Mouse (Mus musculus): ENCODE measurements at regions not wholly inside any gene's neighbourhood (a gene's known extent, or its start where the extent isn't known, plus 50 kb on each side); places are given as distances from the start of the nearest gene placed in this dataset.
"Not testable (repeated sequence)": the region's sequence is repeated elsewhere in the genome, so short reads cannot be mapped to it uniquely, and the experiment has no call there.

- Histone ChIP-seq H3K4me1 (ENCODE audit: insufficient read depth, low read length) (no peaks in the 10 kb centered on the region), H3K4me2 (replicated peaks; ENCODE audit: low read depth, low read length) (no peak overlapping the region), H3K9ac (replicated peaks; ENCODE audit: low read length) (no peak overlapping the region), H3K4me3 (ENCODE audit: low read length) (no peak overlapping the region), H3K9me3 (ENCODE audit: low read length) (no peaks in the 10 kb centered on the region), H3K36me3 (ENCODE audit: insufficient read depth, low read length) (no peaks in the 10 kb centered on the region), H3K27me3 (ENCODE audit: insufficient read depth, low read length) (no peaks in the 10 kb centered on the region), H3K27ac (ENCODE audit: low read length) (no peak overlapping the region)
- no peak for ATAC-seq (ENCODE audit: low FRiP score, low TSS enrichment)
These were observed 477.0 kb upstream of the 2610301B20Rik start for GRCm38 (mm10) chr4:10397249-10397648.

- ATAC-seq (ENCODE audit: low FRiP score, low TSS enrichment), result no peak
- no peak overlapping the region for H3K27ac ChIP-seq (ENCODE audit: low read length)
- no peaks in the 10 kb centered on the region for H3K4me1 ChIP-seq (ENCODE audit: insufficient read depth, low read length)
- H3K4me3 ChIP-seq (ENCODE audit: low read length), result no peak overlapping the region
- 81% methylated on average over 2 of the region's 2 CpGs for WGBS
- no peak overlapping the region for H3K9ac ChIP-seq (replicated peaks; ENCODE audit: low read length)
- H3K4me2 ChIP-seq (replicated peaks; ENCODE audit: low read depth, low read length), result no peak overlapping the region
- H3K36me3 ChIP-seq (ENCODE audit: insufficient read depth, low read length), result no peaks in the 10 kb centered on the region
- H3K27me3 ChIP-seq (ENCODE audit: insufficient read depth, low read length), result no peaks in the 10 kb centered on the region
- H3K9me3 ChIP-seq (ENCODE audit: low read length), result no peaks in the 10 kb centered on the region
These were observed 476.2 kb upstream of the 2610301B20Rik start for GRCm38 (mm10) chr4:10398075-10398474.

DNA sequence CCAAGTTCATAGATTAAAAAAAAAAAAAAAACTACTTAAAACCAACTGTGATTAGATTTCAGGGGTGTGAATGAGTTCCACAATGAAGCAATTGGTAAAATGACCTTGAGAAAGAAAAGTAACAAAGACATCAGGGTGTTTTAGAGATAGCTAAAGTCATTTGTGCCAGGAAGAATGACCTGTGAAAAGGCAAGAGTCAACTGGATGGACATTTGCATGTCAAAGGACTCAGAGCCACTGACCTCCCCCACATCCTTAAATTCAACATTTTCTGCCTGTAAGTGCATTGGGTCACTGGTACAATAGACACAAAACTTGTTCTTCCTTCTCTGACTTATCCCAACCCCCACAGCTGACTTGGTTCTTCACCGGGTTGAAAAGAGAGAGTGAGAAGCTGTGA lies 474.6 kb upstream of the 2610301B20Rik start:
- no peak for ATAC-seq (ENCODE audit: low FRiP score, low TSS enrichment)
- H3K9ac ChIP-seq (replicated peaks; ENCODE audit: low read length), result no peak overlapping the region
- no peaks in the 10 kb centered on the region for H3K36me3 ChIP-seq (ENCODE audit: insufficient read depth, low read length)
- no peaks in the 10 kb centered on the region for H3K9me3 ChIP-seq (ENCODE audit: low read length)
- no peak overlapping the region for H3K27ac ChIP-seq (ENCODE audit: low read length)
- H3K4me1 ChIP-seq (ENCODE audit: insufficient read depth, low read length), result no peaks in the 10 kb centered on the region
- H3K27me3 ChIP-seq (ENCODE audit: insufficient read depth, low read length), result no peaks in the 10 kb centered on the region
- no peak overlapping the region for H3K4me2 ChIP-seq (replicated peaks; ENCODE audit: low read depth, low read length)
- H3K4me3 ChIP-seq (ENCODE audit: low read length), result no peak overlapping the region
- WGBS, result 37% methylated on average over 1 of the region's 1 CpGs

DNA sequence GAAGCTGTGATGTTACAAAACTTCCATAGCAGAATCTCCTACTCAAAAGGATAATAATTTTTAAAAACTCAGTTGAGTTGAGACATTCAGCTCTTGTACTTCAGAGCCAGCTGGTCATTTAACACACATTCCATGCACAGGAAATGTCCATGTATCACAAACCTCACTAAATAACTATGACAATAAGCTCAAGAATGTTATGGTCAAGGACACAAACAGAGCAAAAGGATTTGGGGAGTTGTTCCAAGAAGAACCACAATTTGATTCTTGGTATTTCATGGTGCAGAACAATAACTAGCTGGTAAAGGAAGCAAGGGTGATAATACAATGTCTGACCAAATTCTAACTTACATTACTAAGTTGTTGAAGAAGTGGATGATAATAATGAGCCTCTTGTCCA lies 471.4 kb upstream of the 2610301B20Rik start:
- Histone ChIP-seq H3K9me3 (ENCODE audit: low read length) (no peaks in the 10 kb centered on the region), H3K27me3 (ENCODE audit: insufficient read depth, low read length) (no peaks in the 10 kb centered on the region), H3K27ac (ENCODE audit: low read length) (no peak overlapping the region), H3K4me3 (ENCODE audit: low read length) (no peak overlapping the region), H3K9ac (replicated peaks; ENCODE audit: low read length) (no peak overlapping the region), H3K4me1 (ENCODE audit: insufficient read depth, low read length) (no peaks in the 10 kb centered on the region), H3K4me2 (replicated peaks; ENCODE audit: low read depth, low read length) (no peak overlapping the region), H3K36me3 (ENCODE audit: insufficient read depth, low read length) (no peaks in the 10 kb centered on the region)
- no peak for ATAC-seq (ENCODE audit: low FRiP score, low TSS enrichment)

DNA sequence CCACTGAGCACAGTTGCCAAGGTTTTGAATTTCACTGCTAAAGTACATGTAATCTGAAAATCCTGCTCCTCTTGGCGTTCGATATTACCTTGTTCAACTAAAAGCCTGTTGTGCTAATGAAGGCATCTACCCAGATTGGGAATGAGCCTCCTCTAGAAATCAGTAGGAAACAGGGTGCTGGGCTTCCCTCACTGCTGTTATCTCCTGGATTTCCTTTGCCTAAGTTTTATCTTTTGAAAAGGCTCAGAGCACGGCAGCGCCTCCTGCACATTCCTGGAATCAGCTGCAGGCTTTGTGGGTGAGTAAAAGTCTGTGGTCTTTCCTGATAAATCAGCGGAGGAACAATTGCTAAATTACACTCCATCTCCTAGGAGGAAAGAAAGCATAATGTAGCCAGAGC lies 469.9 kb upstream of the 2610301B20Rik start:
- Histone ChIP-seq H3K27me3 (ENCODE audit: insufficient read depth, low read length) (no peaks in the 10 kb centered on the region), H3K36me3 (ENCODE audit: insufficient read depth, low read length) (no peaks in the 10 kb centered on the region), H3K9me3 (ENCODE audit: low read length) (no peaks in the 10 kb centered on the region), H3K9ac (replicated peaks; ENCODE audit: low read length) (no peak overlapping the region), H3K4me2 (replicated peaks; ENCODE audit: low read depth, low read length) (no peak overlapping the region), H3K4me3 (ENCODE audit: low read length) (no peak overlapping the region), H3K4me1 (ENCODE audit: insufficient read depth, low read length) (no peaks in the 10 kb centered on the region), H3K27ac (ENCODE audit: low read length) (no peak overlapping the region)
- WGBS, result 51% methylated on average over 5 of the region's 5 CpGs
- ATAC-seq (ENCODE audit: low FRiP score, low TSS enrichment), result no peak

DNA sequence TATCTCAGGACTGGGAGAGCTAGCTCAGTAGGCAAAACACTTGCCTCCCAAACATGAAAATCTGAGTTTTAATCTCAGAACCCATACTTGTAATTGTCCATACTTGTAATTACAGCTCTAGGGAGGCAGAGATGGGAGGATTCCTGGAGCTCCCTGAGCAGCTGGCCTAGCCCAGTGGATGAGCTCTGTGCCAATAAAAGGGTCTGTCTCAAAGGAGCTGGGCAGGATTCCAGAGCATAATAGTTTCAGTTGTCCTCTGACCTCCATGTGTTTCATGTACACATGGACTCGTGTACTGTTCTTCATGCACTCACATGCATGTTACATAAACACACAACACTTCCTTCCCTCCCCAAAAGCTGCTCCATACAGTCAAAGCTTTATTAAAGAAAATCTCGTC lies 469.2 kb upstream of the 2610301B20Rik start:
- Histone ChIP-seq H3K36me3 (ENCODE audit: insufficient read depth, low read length) (no peaks in the 10 kb centered on the region), H3K4me2 (replicated peaks; ENCODE audit: low read depth, low read length) (no peak overlapping the region), H3K27me3 (ENCODE audit: insufficient read depth, low read length) (no peaks in the 10 kb centered on the region), H3K27ac (ENCODE audit: low read length) (no peak overlapping the region), H3K9ac (replicated peaks; ENCODE audit: low read length) (no peak overlapping the region), H3K4me3 (ENCODE audit: low read length) (no peak overlapping the region), H3K4me1 (ENCODE audit: insufficient read depth, low read length) (no peaks in the 10 kb centered on the region), H3K9me3 (ENCODE audit: low read length) (no peaks in the 10 kb centered on the region)
- ATAC-seq (ENCODE audit: low FRiP score, low TSS enrichment), result no peak
- WGBS, result 64% methylated on average over 2 of the region's 2 CpGs

- no peak overlapping the region for H3K4me2 ChIP-seq (replicated peaks; ENCODE audit: low read depth, low read length)
- no peak overlapping the region for H3K4me3 ChIP-seq (ENCODE audit: low read length)
- no peak overlapping the region for H3K9ac ChIP-seq (replicated peaks; ENCODE audit: low read length)
- ATAC-seq (ENCODE audit: low FRiP score, low TSS enrichment), result no peak
- no peaks in the 10 kb centered on the region for H3K4me1 ChIP-seq (ENCODE audit: insufficient read depth, low read length)
- H3K27ac ChIP-seq (ENCODE audit: low read length), result no peak overlapping the region
- H3K9me3 ChIP-seq (ENCODE audit: low read length), result no peaks in the 10 kb centered on the region
- no peaks in the 10 kb centered on the region for H3K27me3 ChIP-seq (ENCODE audit: insufficient read depth, low read length)
- no peaks in the 10 kb centered on the region for H3K36me3 ChIP-seq (ENCODE audit: insufficient read depth, low read length)
These were observed 460.0 kb upstream of the 2610301B20Rik start for GRCm38 (mm10) chr4:10414274-10414673.

- Histone ChIP-seq H3K4me1 (ENCODE audit: insufficient read depth, low read length) (no peaks in the 10 kb centered on the region), H3K9me3 (ENCODE audit: low read length) (no peaks in the 10 kb centered on the region), H3K9ac (replicated peaks; ENCODE audit: low read length) (no peak overlapping the region), H3K36me3 (ENCODE audit: insufficient read depth, low read length) (no peaks in the 10 kb centered on the region), H3K27ac (ENCODE audit: low read length) (no peak overlapping the region), H3K27me3 (ENCODE audit: insufficient read depth, low read length) (no peaks in the 10 kb centered on the region), H3K4me2 (replicated peaks; ENCODE audit: low read depth, low read length) (no peak overlapping the region), H3K4me3 (ENCODE audit: low read length) (no peak overlapping the region)
- 40% methylated on average over 1 of the region's 1 CpGs for WGBS
- no peak for ATAC-seq (ENCODE audit: low FRiP score, low TSS enrichment)
These were observed 452.9 kb upstream of the 2610301B20Rik start for GRCm38 (mm10) chr4:10421354-10421753.

DNA sequence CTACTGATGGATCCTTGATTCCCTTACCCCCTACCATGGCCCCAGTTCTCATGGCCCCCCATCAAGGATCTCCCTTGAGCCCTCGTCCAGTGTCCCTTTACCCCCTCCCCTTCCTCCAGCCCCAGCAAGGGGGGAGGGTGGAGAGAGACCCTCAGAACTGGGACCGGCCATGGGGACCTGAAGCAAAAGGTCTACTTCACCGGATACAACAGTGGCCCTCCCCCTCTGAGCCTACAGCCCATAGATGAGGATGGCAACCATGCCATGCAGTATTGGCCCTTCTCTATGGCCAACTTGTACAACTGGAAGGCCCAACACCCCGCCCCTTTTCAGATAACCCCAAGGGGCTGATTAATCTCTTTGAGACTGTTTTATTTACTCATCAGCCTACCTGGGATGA lies 439.9 kb upstream of the 2610301B20Rik start:
- WGBS, result 85% methylated on average over 4 of the region's 4 CpGs
- no peaks in the 10 kb centered on the region for H3K9me3 ChIP-seq (ENCODE audit: low read length)
- H3K4me3 ChIP-seq (ENCODE audit: low read length), result no peak overlapping the region
- H3K27ac ChIP-seq (ENCODE audit: low read length), result no peak overlapping the region
- no peak overlapping the region for H3K9ac ChIP-seq (replicated peaks; ENCODE audit: low read length)
- no peaks in the 10 kb centered on the region for H3K36me3 ChIP-seq (ENCODE audit: insufficient read depth, low read length)
- no peaks in the 10 kb centered on the region for H3K4me1 ChIP-seq (ENCODE audit: insufficient read depth, low read length)
- H3K4me2 ChIP-seq (replicated peaks; ENCODE audit: low read depth, low read length), result no peak overlapping the region
- H3K27me3 ChIP-seq (ENCODE audit: insufficient read depth, low read length), result no peaks in the 10 kb centered on the region
- ATAC-seq (ENCODE audit: low FRiP score, low TSS enrichment), result no peak

- not testable (repeated sequence) for H3K9me3 ChIP-seq (ENCODE audit: low read length); H3K4me1 ChIP-seq (ENCODE audit: insufficient read depth, low read length); H3K36me3 ChIP-seq (ENCODE audit: insufficient read depth, low read length); H3K4me2 ChIP-seq (replicated peaks; ENCODE audit: low read depth, low read length); ATAC-seq (ENCODE audit: low FRiP score, low TSS enrichment); H3K4me3 ChIP-seq (ENCODE audit: low read length); H3K27me3 ChIP-seq (ENCODE audit: insufficient read depth, low read length); H3K27ac ChIP-seq (ENCODE audit: low read length); H3K9ac ChIP-seq (replicated peaks; ENCODE audit: low read length)
These were observed 434.4 kb upstream of the 2610301B20Rik start for GRCm38 (mm10) chr4:10439921-10440320.

DNA sequence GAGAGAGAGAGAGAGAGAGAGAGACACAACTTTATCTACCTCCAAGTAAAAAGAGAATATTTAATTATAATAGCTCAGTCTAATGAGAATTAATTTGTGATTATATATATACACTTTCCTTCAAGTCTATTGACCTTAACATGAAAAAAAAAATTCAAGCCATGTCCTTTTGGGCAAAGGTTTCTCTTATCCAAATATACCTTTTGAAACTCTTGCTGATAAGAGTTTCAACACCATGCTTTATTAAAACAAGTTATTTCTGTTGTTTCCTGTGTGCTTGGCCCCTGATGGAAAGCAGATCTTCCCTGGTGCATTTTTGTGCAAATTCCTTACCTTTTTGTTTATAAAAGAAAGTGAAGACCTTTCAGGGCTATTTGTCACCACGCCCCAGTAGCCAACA lies 414.7 kb upstream of the 2610301B20Rik start:
- ATAC-seq (ENCODE audit: low FRiP score, low TSS enrichment), result no peak; the same call in 1 of the 2 replicates
- Histone ChIP-seq H3K9ac (replicated peaks; ENCODE audit: low read length) (no peak overlapping the region), H3K4me3 (ENCODE audit: low read length) (no peak overlapping the region), H3K27ac (ENCODE audit: low read length) (no peak overlapping the region), H3K9me3 (ENCODE audit: low read length) (no peaks in the 10 kb centered on the region), H3K36me3 (ENCODE audit: insufficient read depth, low read length) (no peaks in the 10 kb centered on the region), H3K4me1 (ENCODE audit: insufficient read depth, low read length) (no peaks in the 10 kb centered on the region), H3K4me2 (replicated peaks; ENCODE audit: low read depth, low read length) (no peak overlapping the region), H3K27me3 (ENCODE audit: insufficient read depth, low read length) (no peaks in the 10 kb centered on the region)
- 27% methylated on average over 1 of the region's 1 CpGs for WGBS

Data from kidney, embryonic 16.5 days (tissue).